Mouse (Mus musculus) myocyte (in vitro differentiated cells): ENCODE results near the gene Akap13.

Experiments
- E2F4 ChIP-seq: IDR thresholded peaks from one replicate; pipeline ENCODE4 v1.6.1; 2011; ENCODE audit warnings: mild to moderate bottlenecking, control low read depth, moderate library complexity; ENCODE audit not compliant: insufficient read depth
- MAX ChIP-seq: IDR thresholded peaks from one replicate; pipeline ENCODE4 v1.6.1; 2011; ENCODE audit warnings: low read depth, mild to moderate bottlenecking, control low read depth
- MYOG ChIP-seq, 3 experiments: IDR thresholded peaks; one replicate each; pipeline ENCODE4 v1.6.1; 2011; ENCODE audit warnings: control low read depth in 2 of 3, low read depth in 2 of 3, mild to moderate bottlenecking in 2 of 3; ENCODE audit not compliant: insufficient read length in 2 of 3, control insufficient read depth in 1 of 3, insufficient read depth in 1 of 3
- POLR2A ChIP-seq: IDR thresholded peaks from one replicate; pipeline ENCODE4 v1.6.1; 2011; ENCODE audit warnings: low read depth, mild to moderate bottlenecking, control low read depth, moderate library complexity; ENCODE audit not compliant: insufficient read length
- POLR2AphosphoS2 ChIP-seq: IDR thresholded peaks from one replicate; pipeline ENCODE4 v1.6.1; 2011; ENCODE audit warnings: low read depth, control low read depth; ENCODE audit not compliant: insufficient read length

GRCm38 (mm10) chr7:75618699-75619098, 163.4 kb downstream of the Akap13 start:
- TF ChIP-seq POLR2AphosphoS2 (no peak), POLR2A (no peak), MAX (no peak), MYOG (IDR thresholded peaks at IDR 0.05; ENCODE audit: control insufficient read depth in 1 of 3, insufficient read depth in 1 of 3, insufficient read length in 2 of 3, low read depth in 2 of 3) (no peak), E2F4 (no peak)
